Mouse (Mus musculus) stomach, postnatal 0 days (tissue): ENCODE measurements around the gene Sh3pxd2b.

Experiments
- CTCF ChIP-seq: IDR thresholded peaks from 2 replicates; pipeline ENCODE4 v1.5.1; 2016; ENCODE audit warnings: antibody characterized with exemption, low read depth, mild to moderate bottlenecking, moderate library complexity
- EP300 ChIP-seq: optimal IDR thresholded peaks from 2 replicates; pipeline ENCODE3; 2016; ENCODE audit warnings: antibody characterized with exemption

- TF ChIP-seq CTCF (no peak), EP300 (no peak)
These were observed 15.8 kb upstream of the Sh3pxd2b start for GRCm38 (mm10) chr11:32331861-32332260.
